Mouse (Mus musculus) kidney, postnatal 25 days (tissue): Measurements from ENCODE around the gene Agpat3.
"Not testable (repeated sequence)": the region's sequence is repeated elsewhere in the genome, so short reads cannot be mapped to it uniquely, and the experiment has no call there.

Source experiments
- DNase-seq, 2 experiments: peaks; one replicate each; pipeline ENCODE4 v3.0.0; 2021; ENCODE audit warnings: mixed read lengths in 2 of 2

Gene Agpat3

GRCm38 (mm10) chr10:78360290-78360711, 8.0 kb upstream of the Agpat3 start:
- DNase-seq, result no peak

- not testable (repeated sequence) for DNase-seq
Measured at GRCm38 (mm10) chr10:78358999-78359398, 6.7 kb upstream of the Agpat3 start.

- DNase-seq, result peak in 1 of 2 experiments; percentile 22
Measured at GRCm38 (mm10) chr10:78358266-78358665, 6.0 kb upstream of the Agpat3 start.

GRCm38 (mm10) chr10:78357742-78358141, 5.5 kb upstream of the Agpat3 start:
- peak; percentile 53 to 60 for DNase-seq

DNA sequence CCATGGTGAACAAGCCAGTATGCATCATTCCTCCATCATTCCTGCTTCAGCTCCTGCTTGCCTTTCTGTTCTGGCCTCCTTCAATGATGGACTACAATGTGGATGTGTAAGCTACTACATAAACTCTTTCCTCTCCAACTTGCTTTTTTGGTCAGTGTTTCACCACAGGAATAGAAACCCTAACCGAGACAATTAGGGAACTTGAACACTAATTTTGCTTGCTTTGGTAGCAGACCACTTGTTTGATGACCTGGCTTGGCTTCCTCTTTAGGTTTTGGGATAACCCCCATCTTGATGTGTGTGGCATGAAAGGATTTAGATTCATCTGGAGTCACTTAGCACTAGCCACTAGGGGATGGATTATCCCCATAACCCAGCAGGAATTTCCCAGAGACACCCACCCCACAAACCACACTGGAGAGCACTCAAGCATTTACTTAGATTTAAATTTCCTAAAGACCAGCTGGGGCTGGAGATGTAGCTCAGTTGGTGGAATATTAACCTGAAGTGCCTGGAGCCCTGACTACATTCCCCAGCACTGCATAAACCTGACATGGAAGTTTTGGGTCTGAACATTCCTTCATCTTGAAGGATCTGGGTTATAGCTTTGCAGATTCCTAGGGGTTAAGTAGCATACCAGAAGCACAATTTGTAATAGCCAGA, 3.8 kb upstream of the Agpat3 start:
- peak; percentile 55 to 74 for DNase-seq

- no peak for DNase-seq
Measured at GRCm38 (mm10) chr10:78353196-78353595, 907 bp upstream of the Agpat3 start.

GRCm38 (mm10) chr10:78352666-78353030, 359 bp upstream of the Agpat3 start:
- DNase-seq, result no peak

DNA sequence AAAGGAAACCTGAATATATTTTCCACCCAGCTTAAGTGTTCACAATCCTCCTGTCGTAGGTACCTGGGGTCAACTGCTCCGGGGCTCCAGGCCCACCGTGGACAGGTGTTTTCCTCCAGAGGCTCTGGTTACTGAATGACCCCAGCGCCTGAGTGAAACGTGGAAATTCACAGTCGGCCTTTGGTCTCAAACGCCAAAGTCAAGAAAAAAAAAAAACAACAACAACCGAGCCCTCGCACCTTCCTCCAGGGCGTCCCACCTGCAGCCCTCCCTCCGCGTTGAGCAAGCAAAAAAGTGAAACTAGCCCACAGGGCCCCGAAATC, 764 bp downstream of the Agpat3 start:
- DNase-seq, result peak; percentile 61 to 82

GRCm38 (mm10) chr10:78350796-78351556, 1.3 kb downstream of the Agpat3 start:
- DNase-seq, result peak in 1 of 2 experiments; percentile 56

- DNase-seq, result peak; percentile 70 to 83
Measured at GRCm38 (mm10) chr10:78349464-78350165, 2.7 kb downstream of the Agpat3 start.

- no peak for DNase-seq
Measured at GRCm38 (mm10) chr10:78348211-78348610, 4.1 kb downstream of the Agpat3 start.

GRCm38 (mm10) chr10:78347486-78347885, 4.8 kb downstream of the Agpat3 start:
- peak; percentile 74 to 85 for DNase-seq

GRCm38 (mm10) chr10:78345466-78345865, 6.8 kb downstream of the Agpat3 start:
- DNase-seq, result peak; percentile 45 to 73

DNA sequence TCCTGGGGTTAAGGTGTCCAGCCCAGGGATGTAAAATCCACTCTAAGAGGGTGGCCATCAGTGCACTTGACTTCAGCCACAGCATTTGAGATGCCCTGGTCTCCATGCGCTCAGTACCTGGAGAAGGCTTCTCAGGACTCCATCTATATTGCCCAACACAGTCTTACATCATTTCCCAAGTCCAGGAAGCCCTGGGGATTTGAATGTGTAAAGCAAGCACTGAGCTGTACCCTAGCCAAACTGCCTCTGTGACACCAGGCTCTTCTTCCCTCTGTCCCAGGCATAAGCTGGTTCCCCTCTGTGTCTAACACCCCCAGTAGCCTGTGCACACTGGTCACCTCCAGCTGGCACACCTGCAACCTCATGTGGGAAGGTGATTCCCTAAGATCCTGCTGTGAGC, 10.2 kb downstream of the Agpat3 start:
- no peak for DNase-seq

DNA sequence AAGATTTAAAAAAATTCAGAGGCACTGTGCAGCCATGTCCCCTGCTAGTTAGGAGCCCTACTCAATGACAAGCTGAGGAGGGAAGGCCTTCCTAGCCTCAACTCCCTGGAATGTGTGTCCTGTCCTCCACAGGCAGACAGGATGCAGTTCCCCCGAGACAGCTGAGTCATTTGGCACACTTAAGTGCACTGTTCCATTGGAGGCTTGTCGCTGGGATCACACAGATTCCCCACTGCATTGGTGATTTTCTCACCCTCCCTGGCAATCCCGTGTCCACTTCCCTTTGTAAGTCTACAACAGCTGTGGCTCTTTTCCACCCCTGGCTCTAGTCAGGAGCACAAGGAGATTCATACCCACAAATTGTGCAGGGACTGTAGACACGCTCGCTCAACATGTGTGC, 14.1 kb downstream of the Agpat3 start:
- DNase-seq, result peak; percentile 47 to 75

DNA sequence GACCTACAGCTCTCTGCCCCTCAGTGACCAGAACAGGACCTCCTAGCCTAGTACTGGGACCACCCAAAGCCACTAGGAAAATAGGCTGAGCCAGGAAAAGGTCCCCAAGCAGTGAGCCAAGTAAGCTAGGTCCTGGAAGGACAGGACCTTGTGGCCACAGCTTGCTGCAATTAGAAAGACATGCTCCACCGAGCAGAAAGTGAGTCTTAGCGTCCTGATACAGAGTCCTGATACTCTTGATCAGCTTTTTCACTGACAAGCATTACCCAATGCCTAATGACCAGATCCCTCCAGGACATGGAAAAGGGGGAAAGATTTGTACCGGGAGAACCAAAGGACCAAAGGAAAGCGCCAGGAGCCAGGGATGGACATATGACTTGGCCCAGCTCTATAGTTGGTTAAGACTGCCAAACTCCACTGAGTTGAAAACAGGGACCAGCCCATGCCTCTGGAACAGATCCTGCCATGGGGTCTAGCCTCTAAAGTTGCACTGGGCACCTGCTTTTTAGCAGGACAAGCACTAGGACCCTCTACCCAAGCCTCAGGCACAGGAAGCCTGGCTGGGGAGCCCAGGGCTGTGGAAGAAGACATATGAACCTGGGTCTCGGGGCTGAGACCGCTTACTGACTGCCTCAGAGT, 17.2 kb downstream of the Agpat3 start:
- peak; percentile 36 to 67 for DNase-seq

- no peak for DNase-seq
Measured at GRCm38 (mm10) chr10:78331577-78331976, 20.7 kb downstream of the Agpat3 start.

- no peak for DNase-seq
Measured at GRCm38 (mm10) chr10:78329305-78329704, 23.0 kb downstream of the Agpat3 start.

GRCm38 (mm10) chr10:78328011-78328575, 24.2 kb downstream of the Agpat3 start:
- no peak for DNase-seq

- DNase-seq, result no peak
Measured at GRCm38 (mm10) chr10:78325916-78326647, 26.2 kb downstream of the Agpat3 start.

- peak; percentile 49 to 74 for DNase-seq
Measured at GRCm38 (mm10) chr10:78324556-78325164, 27.6 kb downstream of the Agpat3 start.
